Mouse (Mus musculus) testis, adult 2 months (tissue): Measurements from ENCODE around the gene Grm6. TPM values are rescaled to one million over a fixed set of nuclear protein-coding genes. Genes with fewer than 3 reads are reported as not detected.

Experiments used
- H3K27ac ChIP-seq: fragments of 200-500 bp; 2 replicates; pipeline ENCODE4 v1.5.1; 2012; ENCODE audit warnings: low read depth, low read length; ENCODE audit not compliant: control insufficient read depth, insufficient read depth
- H3K27me3 ChIP-seq: fragments of 200-500 bp; 2 replicates; pipeline ENCODE4 v1.6.1; 2012; ENCODE audit warnings: mild to moderate bottlenecking, low read length, moderate library complexity; ENCODE audit not compliant: control insufficient read depth, insufficient read depth
- H3K36me3 ChIP-seq: fragments of 200-500 bp; 2 replicates; pipeline ENCODE4 v1.6.1; 2012; ENCODE audit warnings: mild to moderate bottlenecking, low read length; ENCODE audit not compliant: control insufficient read depth, insufficient read depth
- H3K4me1 ChIP-seq: fragments of 200-500 bp; 2 replicates; pipeline ENCODE4 v1.6.1; 2012; ENCODE audit warnings: low read length; ENCODE audit not compliant: control insufficient read depth, insufficient read depth
- H3K4me3 ChIP-seq: fragments of 200-500 bp; 2 replicates; pipeline ENCODE4 v1.5.1; 2012; ENCODE audit warnings: low read depth, mild to moderate bottlenecking, low read length, moderate library complexity, mixed read lengths; ENCODE audit not compliant: control insufficient read depth
- CTCF ChIP-seq: fragments of 200-500 bp; IDR thresholded peaks from 2 replicates; pipeline ENCODE4 v1.5.1; 2012; ENCODE audit warnings: low read depth, mild to moderate bottlenecking, inconsistent platforms, low read length, moderate library complexity; ENCODE audit not compliant: control insufficient read depth, insufficient read depth, insufficient replicate concordance
- POLR2A ChIP-seq: fragments of 200-500 bp; IDR thresholded peaks from 2 replicates; pipeline ENCODE4 v1.6.1; 2012; ENCODE audit warnings: low read depth, mild to moderate bottlenecking, inconsistent platforms, low read length, moderate library complexity; ENCODE audit not compliant: control insufficient read depth
- polyA plus RNA-seq: library from polyadenylated mRNA; depleted of rRNA; stranded (reverse); fragments of >200 nt; gene quantifications from 2 replicates; pipeline ENCODE4 v1.2.3, GENCODE M21; 2012

Grm6 gene
- polyA plus RNA-seq, 1 experiment, result 0.91 TPM

GRCm38 (mm10) chr11:50847047-50847446 lies 3.4 kb upstream of the Grm6 start:
- H3K36me3 ChIP-seq, result no peaks in the 10 kb centered on the region
- TF ChIP-seq POLR2A (no peak), CTCF (no peak)
- H3K27me3 ChIP-seq, result no peaks in the 10 kb centered on the region; the same call in 1 of the 2 replicates
- H3K27ac ChIP-seq, result no peak overlapping the region
- peaks cover 11% of the 10 kb centered on the region for H3K4me1 ChIP-seq
- H3K4me3 ChIP-seq, result no peak overlapping the region

- Histone ChIP-seq H3K27me3 (no peaks in the 10 kb centered on the region; the same call in 1 of the 2 replicates), H3K36me3 (no peaks in the 10 kb centered on the region), H3K4me1 (peaks cover 11% of the 10 kb centered on the region), H3K27ac (no peak overlapping the region), H3K4me3 (no peak overlapping the region)
- no peak for TF ChIP-seq CTCF
Measured at GRCm38 (mm10) chr11:50848520-50849137, 1.9 kb upstream of the Grm6 start.

GRCm38 (mm10) chr11:50849310-50849709 lies 1.2 kb upstream of the Grm6 start:
- H3K27me3 ChIP-seq, result no peaks in the 10 kb centered on the region; the same call in 1 of the 2 replicates
- H3K27ac ChIP-seq, result no peak overlapping the region
- H3K4me1 ChIP-seq, result peaks cover 11% of the 10 kb centered on the region
- H3K4me3 ChIP-seq, result no peak overlapping the region
- TF ChIP-seq POLR2A (no peak), CTCF (no peak)
- no peaks in the 10 kb centered on the region for H3K36me3 ChIP-seq

- TF ChIP-seq CTCF (no peak), POLR2A (no peak)
- Histone ChIP-seq H3K36me3 (no peaks in the 10 kb centered on the region), H3K4me1 (peaks cover 11% of the 10 kb centered on the region), H3K27ac (no peak overlapping the region), H3K27me3 (no peaks in the 10 kb centered on the region; the same call in 1 of the 2 replicates), H3K4me3 (peak overlapping the region; percentile 51)
Measured at GRCm38 (mm10) chr11:50850989-50851601, 610 bp downstream of the Grm6 start.

- no peak for TF ChIP-seq CTCF
- no peak for TF ChIP-seq POLR2A
- no peak overlapping the region for H3K27ac ChIP-seq
- H3K4me3 ChIP-seq, result no peak overlapping the region
- H3K36me3 ChIP-seq, result no peaks in the 10 kb centered on the region
- no peaks in the 10 kb centered on the region for H3K4me1 ChIP-seq
- no peaks in the 10 kb centered on the region for H3K27me3 ChIP-seq
Measured at GRCm38 (mm10) chr11:50878641-50879040, 28.2 kb downstream of the Grm6 start.

GRCm38 (mm10) chr11:50883756-50884155 lies 33.3 kb downstream of the Grm6 start:
- Histone ChIP-seq H3K36me3 (no peaks in the 10 kb centered on the region), H3K27me3 (no peaks in the 10 kb centered on the region), H3K4me1 (peaks cover 6% of the 10 kb centered on the region), H3K4me3 (no peak overlapping the region), H3K27ac (no peak overlapping the region)
- TF ChIP-seq POLR2A (no peak), CTCF (no peak)

GRCm38 (mm10) chr11:50886231-50886932 lies 35.9 kb downstream of the Grm6 start:
- TF ChIP-seq CTCF (no peak), POLR2A (no peak)
- peaks cover 6% of the 10 kb centered on the region for H3K4me1 ChIP-seq
- no peaks in the 10 kb centered on the region for H3K36me3 ChIP-seq
- H3K27ac ChIP-seq, result no peak overlapping the region
- no peak overlapping the region for H3K4me3 ChIP-seq
- H3K27me3 ChIP-seq, result no peaks in the 10 kb centered on the region
